Mouse (Mus musculus): ENCODE results near the gene Trip12.

GRCm38 (mm10) chr1:84740080-84740479 is 100.2 kb downstream of the Trip12 start:
- TF ChIP-seq POLR2A (IDR thresholded peaks at IDR 0.05; ENCODE audit: borderline replicate concordance, control insufficient read depth, low read depth, low read length) (no peak), CTCF (IDR thresholded peaks at IDR 0.05; ENCODE audit: control insufficient read depth, insufficient read depth, low read length) (no peak)
